9 mouse cellular contexts compared by ENCODE assay signal in the genomic region with DNA sequence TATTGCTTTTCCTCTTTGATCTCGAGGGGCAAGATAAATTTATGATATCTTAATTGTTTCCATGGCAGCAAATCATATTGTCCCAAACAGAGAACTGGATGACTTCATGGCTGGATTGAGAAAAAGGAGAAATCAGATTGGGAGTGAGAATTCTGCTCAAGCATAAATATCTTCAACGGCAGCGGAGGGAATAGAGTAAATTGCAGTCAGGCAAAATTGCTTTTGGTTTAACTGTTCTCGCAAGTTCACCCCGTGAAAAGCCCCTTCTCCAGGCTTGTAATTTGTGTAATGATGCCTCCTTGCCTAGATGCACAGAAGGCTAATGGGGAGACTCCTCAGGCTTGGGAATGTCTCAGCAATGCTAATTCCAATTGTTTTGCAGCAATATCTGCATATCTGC.
DNase-seq lines count a peak whose midpoint lies in the region; ATAC-seq and TF ChIP-seq lines count a peak whose summit lies in the region.
"Had no signal": no experiment of that assay in that cellular context is flagged by ENCODE, and none has a peak within 500 bp of the region (broad histone marks: within the 10 kb centered on the region; RNA-seq: fewer than 3 reads in every experiment).

No protein-coding gene starts in this region.

- H3K4me2 ChIP-seq in hindbrain, postnatal 0 days (ENCODE audit: low read depth, low read length), result peak overlapping the region; percentile 54
- H3K4me2 ChIP-seq in neural tube, embryonic 14.5 days (ENCODE audit: low read depth, low read length), result peak overlapping the region; percentile 29

- H3K4me3 ChIP-seq in lung, adult 2 months (replicated peaks; ENCODE audit: extremely low read depth, low read depth, low read length), result peak overlapping the region; percentile 36
- H3K4me3 ChIP-seq in hindbrain, postnatal 0 days (ENCODE audit: low read length), result 0 out of 2 replicates have a peak overlapping the region, but pooled peaks have one; percentile 7
- no peak overlapping the region for H3K4me3 ChIP-seq in neural tube, embryonic 14.5 days (ENCODE audit: low read depth, low read length)
- H3K4me3 ChIP-seq: erythroblast, embryonic 14.5 days had no signal

- no peaks in the 10 kb centered on the region for H3K27me3 ChIP-seq in hindbrain, postnatal 0 days (ENCODE audit: insufficient read depth, low read length)
- H3K27me3 ChIP-seq in neural tube, embryonic 14.5 days (ENCODE audit: control insufficient read depth, insufficient read depth, low read length), result no peaks in the 10 kb centered on the region

- peak overlapping the region; percentile 37; the same call in 1 of the 2 replicates for H3K9ac ChIP-seq in hindbrain, postnatal 0 days (replicated peaks; ENCODE audit: low read length)
- H3K9ac ChIP-seq in neural tube, embryonic 14.5 days (replicated peaks; ENCODE audit: low read depth, low read length), result no peak overlapping the region; the same call in 1 of the 2 replicates

- no peaks in the 10 kb centered on the region for H3K9me3 ChIP-seq in hindbrain, postnatal 0 days (ENCODE audit: low read length)
- H3K9me3 ChIP-seq in neural tube, embryonic 14.5 days (ENCODE audit: control insufficient read depth, low read length), result no peaks in the 10 kb centered on the region

- no peaks in the 10 kb centered on the region for H3K36me3 ChIP-seq in hindbrain, postnatal 0 days (ENCODE audit: insufficient read depth, low read length)
- H3K36me3 ChIP-seq in neural tube, embryonic 14.5 days (ENCODE audit: control insufficient read depth, insufficient read depth, low read length), result no peaks in the 10 kb centered on the region

- DNase-seq in embryo, embryonic 10.5 days (ENCODE audit: low spot score), result peak; percentile 27
- DNase-seq in embryo, embryonic 10 days (ENCODE audit: low spot score), result no peak
- no peak for DNase-seq in lung, adult 2 months
- DNase-seq in lung, postnatal 36 days, result no peak
- DNase-seq in hindbrain, postnatal 0 days (ENCODE audit: low spot score), result peak; percentile 54
- no peak for DNase-seq in right cerebral cortex, postnatal 14 days

- 45% methylated on average over 5 of the region's 5 CpGs for WGBS in lung, adult 2 months
- WGBS in hindbrain, postnatal 0 days, result 32% methylated on average over 5 of the region's 5 CpGs
- WGBS in neural tube, embryonic 14.5 days, result 17% methylated on average over 5 of the region's 5 CpGs

- no peak for ATAC-seq in hindbrain, postnatal 0 days
- peak; percentile 54 for ATAC-seq in neural tube, embryonic 14.5 days (ENCODE audit: low read depth)
- ATAC-seq in megakaryocyte, adult 5-6 weeks (ENCODE audit: poor library complexity, severe bottlenecking), result no peak

- H3K4me1 ChIP-seq in lung, adult 2 months (ENCODE audit: control insufficient read depth, insufficient read depth, low read length), result no peaks in the 10 kb centered on the region; the same call in 1 of the 2 replicates
- no peaks in the 10 kb centered on the region for H3K4me1 ChIP-seq in hindbrain, postnatal 0 days (ENCODE audit: insufficient read depth, low read length)
- H3K4me1 ChIP-seq in neural tube, embryonic 14.5 days (ENCODE audit: control insufficient read depth, insufficient read depth, low read length), result peaks cover 11% of the 10 kb centered on the region

- TF ChIP-seq CTCF in lung, adult 2 months (IDR thresholded peaks at IDR 0.05; ENCODE audit: insufficient read depth, low read length), result no peak
- TF ChIP-seq CTCF in hindbrain, postnatal 0 days (IDR thresholded peaks at IDR 0.05; ENCODE audit: low read depth), result no peak

- TF ChIP-seq POLR2A in lung, adult 2 months (IDR thresholded peaks at IDR 0.05; ENCODE audit: borderline replicate concordance, extremely low read depth, low read depth, low read length), result no peak

- H3K27ac ChIP-seq in hindbrain, postnatal 0 days, result peak overlapping the region; percentile 74
- H3K27ac ChIP-seq in neural tube, embryonic 14.5 days (ENCODE audit: low read depth, low read length), result peak overlapping the region; percentile 84

Comparison
In these comparisons a context has a peak if more than half of its experiments do, and no peak if none do; other contexts are left out.
1. DNase-seq: peak in embryo, embryonic 10.5 days (single experiment) and hindbrain, postnatal 0 days (single experiment); none in embryo, embryonic 10 days (single experiment), lung, adult 2 months (single experiment), lung, postnatal 36 days (single experiment) and right cerebral cortex, postnatal 14 days (single experiment).